Mouse (Mus musculus) v-Abl transformed pro-B cells (cell line): ENCODE measurements around the gene Dimt1.

Experiments
- in situ Hi-C, 2 experiments: fragments of 400-800 bp; cut with MboI; formaldehyde crosslinking; loops; one replicate each; pipeline ENCODE4 v1.15.1; 2025; ENCODE audit not compliant: unreplicated experiment in 2 of 2

Gene Dimt1

GRCm38 (mm10) chr13:106946594-106947540 is at the start of gene Dimt1:
TSS of gene Dimt1 (plus strand) at chr13:106947127.
- in situ Hi-C loops = loop anchor here (5.0 to 25.0 kb wide), 7 partner anchors 155 to 1215 kb away; partner anchors contain the start of genes Ercc8 (in 2 of the 2), Ndufaf2 (in 2 of the 2) and Smim15 (in 2 of the 2)

GRCm38 (mm10) chr13:106904637-106905036 is 42.3 kb upstream of the Dimt1 start:
- in situ Hi-C loops = loop anchor here in 1 of 2 experiments (25.0 kb wide), 1 partner anchor 1467 kb away; the partner anchor contains the start of gene Htr1a

GRCm38 (mm10) chr13:106905154-106905553 is 41.8 kb upstream of the Dimt1 start:
- in situ Hi-C loops = loop anchor here in 1 of 2 experiments (25.0 kb wide), 1 partner anchor 1468 kb away; the partner anchor contains the start of gene Htr1a

- in situ Hi-C loops = loop anchor here in 1 of 2 experiments (25.0 kb wide), 1 partner anchor 1470 kb away; the partner anchor contains the start of gene Htr1a
Observed at GRCm38 (mm10) chr13:106907273-106907672, 39.7 kb upstream of the Dimt1 start.

- in situ Hi-C loops = loop anchor here in 1 of 2 experiments (10.0 to 25.0 kb wide), 3 partner anchors 725 to 1645 kb away; partner anchors contain the start of gene Htr1a
Observed at GRCm38 (mm10) chr13:106910096-106910495, 36.8 kb upstream of the Dimt1 start.

GRCm38 (mm10) chr13:106913125-106913736 is 33.7 kb upstream of the Dimt1 start:
- in situ Hi-C loops = loop anchor here in 1 of 2 experiments (10.0 to 25.0 kb wide), 3 partner anchors 728 to 1648 kb away; partner anchors contain the start of gene Htr1a

GRCm38 (mm10) chr13:106918322-106919050 is 28.4 kb upstream of the Dimt1 start:
- in situ Hi-C loops = loop anchor here (5.0 to 25.0 kb wide), 7 partner anchors 191 to 1971 kb away; partner anchors contain the start of gene Htr1a (in 2 of the 2)

- in situ Hi-C loops = loop anchor here (25.0 kb wide), 3 partner anchors 961 to 1236 kb away; partner anchors contain the start of genes Ercc8 (in 1 of the 2), Ndufaf2 (in 1 of the 2) and Smim15 (in 1 of the 2)
Observed at GRCm38 (mm10) chr13:106925921-106926320, 21.0 kb upstream of the Dimt1 start.

- in situ Hi-C loops = loop anchor here (25.0 kb wide), 3 partner anchors 959 to 1234 kb away; partner anchors contain the start of genes Ercc8 (in 1 of the 2), Ndufaf2 (in 1 of the 2) and Smim15 (in 1 of the 2)
Observed at GRCm38 (mm10) chr13:106928296-106928695, 18.6 kb upstream of the Dimt1 start.

- in situ Hi-C loops = loop anchor here (25.0 kb wide), 3 partner anchors 958 to 1233 kb away; partner anchors contain the start of genes Ercc8 (in 1 of the 2), Ndufaf2 (in 1 of the 2) and Smim15 (in 1 of the 2)
Observed at GRCm38 (mm10) chr13:106929201-106929600, 17.7 kb upstream of the Dimt1 start.

- in situ Hi-C loops = loop anchor here (25.0 kb wide), 3 partner anchors 951 to 1226 kb away; partner anchors contain the start of genes Ercc8 (in 1 of the 2), Ndufaf2 (in 1 of the 2) and Smim15 (in 1 of the 2)
Observed at GRCm38 (mm10) chr13:106935871-106936255, 11.1 kb upstream of the Dimt1 start.

- in situ Hi-C loops = loop anchor here (25.0 kb wide), 3 partner anchors 951 to 1226 kb away; partner anchors contain the start of genes Ercc8 (in 1 of the 2), Ndufaf2 (in 1 of the 2) and Smim15 (in 1 of the 2)
Observed at GRCm38 (mm10) chr13:106936256-106937137, 10.4 kb upstream of the Dimt1 start, which contains the start of gene Ipo11. TSS of gene Ipo11 (minus strand) at chr13:106936958.

GRCm38 (mm10) chr13:106937138-106937472 is 9.8 kb upstream of the Dimt1 start:
- in situ Hi-C loops = loop anchor here (25.0 kb wide), 3 partner anchors 950 to 1225 kb away; partner anchors contain the start of genes Ercc8 (in 1 of the 2), Ndufaf2 (in 1 of the 2) and Smim15 (in 1 of the 2)

GRCm38 (mm10) chr13:106941211-106941976 is 5.5 kb upstream of the Dimt1 start:
- in situ Hi-C loops = loop anchor here (5.0 to 25.0 kb wide), 8 partner anchors 81 to 1221 kb away; partner anchors contain the start of genes Ercc8 (in 2 of the 2), Ndufaf2 (in 2 of the 2), Smim15 (in 2 of the 2) and Kif2a (in 1 of the 2)

GRCm38 (mm10) chr13:106942721-106943120 is 4.2 kb upstream of the Dimt1 start:
- in situ Hi-C loops = loop anchor here (5.0 to 25.0 kb wide), 8 partner anchors 80 to 1220 kb away; partner anchors contain the start of genes Ercc8 (in 2 of the 2), Ndufaf2 (in 2 of the 2), Smim15 (in 2 of the 2) and Kif2a (in 1 of the 2)

- in situ Hi-C loops = loop anchor here (5.0 to 25.0 kb wide), 7 partner anchors 157 to 1217 kb away; partner anchors contain the start of genes Ercc8 (in 2 of the 2), Ndufaf2 (in 2 of the 2) and Smim15 (in 2 of the 2)
Observed at GRCm38 (mm10) chr13:106945518-106945917, 1.4 kb upstream of the Dimt1 start.

- in situ Hi-C loops = loop anchor here (5.0 to 25.0 kb wide), 7 partner anchors 155 to 1215 kb away; partner anchors contain the start of genes Ercc8 (in 2 of the 2), Ndufaf2 (in 2 of the 2) and Smim15 (in 2 of the 2)
Observed at GRCm38 (mm10) chr13:106947583-106947982, 656 bp downstream of the Dimt1 start.
